Mouse (Mus musculus) mesoderm, embryonic 11.5 days (tissue): Measurements from ENCODE around the gene Esr1.

Experiments used
- DNase-seq: peaks from one replicate; pipeline ENCODE4 v3.0.0-alpha.2; 2012; ENCODE audit warnings: low read depth, low spot score

Esr1 gene

DNA sequence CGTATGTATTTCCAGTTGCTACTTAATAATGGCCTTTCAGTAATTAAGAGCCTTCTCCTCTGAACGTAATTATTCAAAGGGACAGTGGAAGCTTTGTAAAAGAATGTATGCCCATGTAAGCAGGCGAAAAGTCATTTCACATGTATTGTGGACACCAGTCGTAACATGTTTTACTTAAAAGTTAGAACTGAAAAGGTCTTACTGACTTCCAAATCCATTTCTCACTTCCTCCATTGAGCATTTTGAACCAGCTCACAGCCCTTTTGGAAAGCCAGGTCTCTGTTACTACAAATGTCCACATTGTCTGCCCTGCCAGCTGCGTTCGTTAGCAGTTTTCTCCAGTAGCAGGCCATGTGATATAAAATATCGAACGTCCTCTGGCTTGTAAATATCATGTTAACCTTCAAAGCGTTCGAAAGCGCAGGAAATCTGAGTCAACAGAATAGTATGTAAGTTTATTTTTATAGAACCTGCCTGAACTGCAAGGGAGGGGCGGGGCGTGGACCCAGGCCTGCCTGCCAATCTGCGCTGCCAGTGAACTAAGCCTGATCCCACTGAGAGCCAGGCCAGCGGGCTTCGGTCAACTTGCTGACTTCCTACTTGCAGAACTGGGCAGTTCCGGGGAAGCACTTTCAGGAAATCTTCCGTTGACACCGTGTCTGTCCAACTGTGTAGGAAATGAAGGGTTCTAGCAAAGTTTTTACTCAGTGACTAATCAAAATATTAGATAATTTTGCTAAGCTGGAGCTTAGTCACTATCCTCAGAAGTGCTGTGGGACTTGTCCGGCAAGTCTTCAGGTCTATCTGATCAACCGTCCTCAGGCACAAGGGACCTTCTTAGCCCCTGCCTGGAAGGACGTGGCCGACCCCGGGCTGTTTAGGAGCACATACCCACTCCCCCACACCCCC lies 9.5 kb downstream of the Esr1 start:
- DNase-seq = no peak

DNA sequence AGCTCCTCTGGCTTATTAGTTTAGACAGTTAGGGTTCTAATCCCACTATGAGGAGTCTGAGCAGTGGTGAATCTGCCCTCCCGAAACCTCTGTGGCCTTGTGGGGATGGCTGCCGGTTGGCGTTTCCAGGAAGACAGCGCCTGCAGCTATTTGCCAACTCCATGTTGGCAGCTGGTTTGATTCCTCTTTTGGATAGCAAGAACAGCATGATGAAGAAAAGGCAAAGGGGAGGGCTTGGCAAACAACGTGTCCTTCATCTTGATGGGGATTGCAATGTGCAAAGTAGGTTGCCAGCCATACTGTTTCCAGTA lies 10.1 kb downstream of the Esr1 start:
- no peak for DNase-seq

DNA sequence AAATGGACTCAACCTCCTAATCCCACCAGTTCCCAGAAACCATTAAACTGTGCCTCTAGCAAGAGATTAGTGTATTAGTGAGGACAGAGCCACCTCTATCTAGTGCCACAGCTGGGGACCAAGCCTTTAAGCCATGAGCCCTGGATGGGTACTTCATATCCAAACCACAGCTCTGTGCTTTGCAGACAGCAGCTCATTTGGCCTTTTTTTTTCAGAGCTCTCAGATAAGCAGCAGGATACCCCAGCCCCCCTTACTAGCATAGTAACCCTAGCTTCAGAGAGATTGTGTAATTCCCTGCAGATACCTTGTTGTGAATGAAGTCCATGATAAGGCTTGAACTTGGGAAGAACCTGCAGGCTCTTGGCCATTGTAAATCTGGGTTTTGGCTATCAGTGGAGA lies 11.9 kb downstream of the Esr1 start:
- no peak for DNase-seq

DNA sequence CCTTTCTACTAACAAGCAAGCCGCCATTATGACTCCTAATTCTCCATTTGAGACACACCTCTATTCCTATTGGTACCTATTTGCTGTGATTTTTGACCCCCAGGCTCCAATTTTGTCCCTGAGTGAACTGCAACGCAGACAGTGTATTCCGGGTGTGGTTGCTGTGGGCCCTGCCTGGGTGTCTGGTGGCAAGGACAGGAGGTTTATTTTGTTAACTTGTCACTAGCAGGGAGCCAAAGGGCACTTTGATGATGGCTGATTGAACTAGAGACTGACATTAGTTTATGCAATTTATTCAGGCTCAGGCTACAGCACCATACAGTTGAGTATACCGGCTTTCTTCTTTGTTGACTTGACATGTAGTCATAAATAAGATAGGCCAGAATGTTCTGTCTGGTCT lies 13.2 kb downstream of the Esr1 start:
- DNase-seq = no peak

DNA sequence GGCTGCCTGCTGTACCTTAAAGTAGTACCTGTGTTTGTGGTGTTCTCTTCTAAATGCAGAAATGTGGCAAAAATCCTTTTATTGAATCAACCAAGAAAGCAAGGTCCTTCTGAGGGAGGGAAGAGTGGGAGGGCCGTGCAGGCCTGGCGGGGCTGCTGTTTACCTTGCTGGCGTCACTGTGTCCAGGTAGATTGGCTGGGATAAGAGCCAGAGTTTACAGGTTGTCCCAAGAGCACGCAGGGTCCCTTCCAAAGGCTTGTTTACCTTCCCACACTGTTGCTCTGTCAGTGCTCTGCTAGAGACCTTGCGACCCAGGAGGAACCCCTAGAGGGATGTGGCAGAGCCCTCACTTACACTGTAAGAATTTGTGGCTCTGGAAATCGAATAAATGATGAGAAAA lies 13.9 kb downstream of the Esr1 start:
- DNase-seq = no peak

DNA sequence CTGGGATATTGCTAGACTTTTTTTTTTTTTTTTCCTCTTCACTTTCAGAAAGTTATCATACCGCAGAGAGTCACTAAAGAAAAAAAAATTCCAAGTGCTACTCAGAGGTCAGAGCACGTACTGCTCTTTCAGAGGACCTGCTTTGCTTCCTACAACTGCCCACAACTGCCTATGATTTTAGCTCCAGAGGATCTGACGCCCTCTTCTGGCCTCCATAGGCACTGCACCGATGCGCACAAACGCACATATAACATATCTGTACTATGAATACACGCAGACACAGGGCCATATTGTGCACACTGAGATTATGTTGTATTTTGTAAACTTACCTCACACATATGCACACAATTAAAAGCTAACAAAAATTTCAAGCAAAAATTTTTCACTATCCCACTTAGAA lies 15.0 kb downstream of the Esr1 start:
- DNase-seq = no peak

DNA sequence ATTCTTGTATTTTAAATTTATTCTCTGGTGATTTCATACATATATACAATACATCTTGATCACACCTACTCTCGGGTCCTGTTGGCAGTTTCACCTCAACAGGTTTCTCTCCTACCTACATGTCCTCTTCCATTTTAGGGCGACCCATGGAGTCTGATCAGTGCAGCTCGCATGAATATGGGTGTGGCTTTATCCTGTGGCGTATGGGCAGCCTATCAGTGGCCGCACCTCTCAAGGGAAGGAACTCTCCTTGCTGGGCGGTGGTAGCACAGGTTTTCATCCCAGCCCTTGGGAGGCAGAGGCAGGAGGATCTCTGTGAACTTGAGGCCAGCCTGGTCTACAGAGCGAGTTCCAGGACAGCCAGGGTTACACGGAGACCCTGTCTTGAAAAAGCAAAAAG lies 15.6 kb downstream of the Esr1 start:
- no peak for DNase-seq

DNA sequence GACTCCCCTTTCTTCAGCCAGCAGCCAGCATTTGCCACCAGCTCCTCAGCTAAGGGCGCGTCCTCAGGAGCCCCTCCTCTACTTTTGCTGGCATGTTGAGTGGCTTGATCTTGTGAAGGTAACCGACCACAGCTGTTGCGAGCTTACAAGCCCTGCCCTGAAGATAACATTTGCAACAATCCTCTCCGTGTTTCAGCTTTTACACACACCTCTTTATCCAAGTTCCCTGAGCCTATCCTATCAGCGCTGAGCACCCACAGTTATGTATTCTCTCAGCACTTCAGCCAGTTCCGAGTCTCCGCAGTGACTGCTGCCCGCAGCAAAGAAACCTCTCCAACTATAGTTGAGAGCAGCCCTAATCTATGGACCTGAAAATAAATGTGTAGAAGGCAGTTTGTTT lies 16.0 kb downstream of the Esr1 start:
- no peak for DNase-seq

DNA sequence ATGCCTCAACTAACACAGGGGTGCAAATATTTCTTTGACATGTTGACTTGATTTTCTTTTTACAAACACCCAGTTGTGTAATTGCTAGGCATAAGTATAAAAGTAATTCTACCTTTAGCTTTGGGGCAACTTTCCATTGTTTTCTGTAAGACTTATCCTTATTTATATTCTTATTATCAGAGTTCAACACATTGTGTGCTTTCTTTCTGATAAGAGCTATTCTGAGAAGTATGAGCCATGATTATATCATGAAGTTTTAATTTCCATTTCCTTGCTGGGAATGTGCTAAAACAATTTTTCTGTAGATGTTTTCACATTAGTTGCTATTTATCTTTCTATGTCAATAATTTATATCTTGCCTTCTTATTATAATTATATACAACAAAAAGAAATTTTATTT lies 17.9 kb downstream of the Esr1 start:
- DNase-seq = no peak

DNA sequence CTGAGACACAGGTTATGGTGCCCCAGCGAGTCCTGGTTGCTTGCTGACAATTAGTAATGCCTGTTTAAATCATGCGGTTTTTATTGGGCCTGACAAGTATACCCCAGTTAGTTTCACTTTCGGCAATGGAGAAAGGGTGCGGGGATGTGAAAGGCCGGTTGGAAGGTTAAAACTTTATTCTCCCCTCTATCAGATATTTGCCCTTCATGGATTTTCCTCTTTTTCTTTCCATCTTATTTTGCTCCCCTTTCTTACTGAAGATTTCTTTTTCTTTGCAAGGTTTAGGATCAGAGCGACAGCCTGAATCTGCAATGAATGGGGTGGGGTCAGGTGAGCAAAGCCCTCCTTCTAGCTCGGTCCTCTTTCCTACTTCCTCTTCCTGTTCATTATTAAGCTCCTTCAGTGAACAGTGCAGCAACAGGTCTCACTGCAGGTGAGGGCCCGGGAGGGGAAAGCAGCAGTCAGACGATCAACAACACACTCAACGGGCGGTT lies 20.9 kb downstream of the Esr1 start:
- DNase-seq = no peak

DNA sequence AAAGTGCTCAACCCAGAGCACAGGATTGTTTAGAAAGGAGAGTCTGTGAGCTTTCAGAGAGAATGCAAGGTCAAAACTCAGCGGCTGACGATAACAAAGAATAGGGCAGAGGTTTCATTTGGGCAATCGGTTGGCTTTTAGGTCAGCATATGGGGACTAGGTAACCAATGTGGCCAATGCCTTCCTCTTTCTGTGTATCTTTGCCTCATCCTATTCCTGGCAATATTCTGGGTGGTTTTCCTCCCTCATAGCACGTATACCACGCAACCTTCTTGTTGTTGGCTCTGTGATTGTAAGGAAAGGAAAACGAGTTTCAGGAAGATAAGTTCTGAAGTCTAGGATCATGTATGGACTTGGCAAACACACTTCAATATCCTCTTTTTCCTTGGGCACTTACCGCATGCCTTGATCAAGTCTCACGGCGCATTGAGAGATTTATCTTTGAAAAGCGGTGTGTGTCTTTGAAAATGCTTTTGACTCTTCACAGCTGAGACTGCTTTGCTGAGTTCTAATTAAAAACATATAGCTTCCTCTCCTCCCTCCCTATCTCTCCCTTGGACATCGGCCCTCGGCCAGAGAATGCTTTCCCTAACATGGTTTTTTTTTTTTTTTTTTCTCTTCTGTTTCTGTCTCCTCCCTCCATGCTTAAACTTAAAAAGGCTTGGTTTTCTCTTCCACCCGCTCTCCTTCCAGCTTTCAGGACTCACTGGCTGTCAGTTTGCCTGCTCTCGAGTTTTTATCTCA lies 22.1 kb downstream of the Esr1 start:
- DNase-seq = no peak

DNA sequence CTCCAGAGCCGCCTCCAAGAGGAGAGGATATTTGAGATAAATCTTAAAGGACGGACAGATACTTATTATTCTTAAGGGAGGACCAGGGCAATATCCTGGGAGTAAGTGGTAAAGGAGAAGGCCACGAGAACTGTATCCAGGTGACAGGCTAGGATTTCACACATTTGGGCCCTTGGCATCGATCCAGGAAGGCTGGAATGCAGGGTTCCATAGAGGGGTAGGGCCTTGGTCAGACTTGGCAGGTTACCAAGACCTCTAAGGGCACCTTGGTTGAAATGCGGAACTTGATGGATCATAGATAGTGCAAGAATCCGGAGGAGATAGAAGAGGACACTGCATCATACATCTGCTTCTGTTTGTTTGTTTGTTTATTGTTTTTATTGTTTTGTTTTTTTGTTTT lies 24.3 kb downstream of the Esr1 start:
- DNase-seq = no peak

DNA sequence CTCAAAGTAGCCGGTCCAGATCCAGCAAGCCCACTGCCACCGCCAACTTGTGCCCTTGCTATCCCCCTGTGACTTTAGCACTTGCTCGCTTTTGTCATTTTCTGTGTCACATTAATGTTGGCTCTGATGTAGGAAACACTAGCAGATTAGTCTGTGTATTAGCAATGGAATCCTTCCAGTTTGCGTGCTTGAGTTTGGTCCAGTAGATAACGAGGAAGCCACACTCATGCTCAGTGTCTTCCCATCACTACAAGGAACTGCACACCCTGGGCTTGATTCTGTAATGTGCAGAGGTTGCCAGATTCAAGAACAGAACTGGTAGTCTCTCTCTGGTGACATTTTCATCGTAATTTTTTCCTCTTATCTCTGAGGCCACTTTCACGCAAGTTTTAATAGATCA lies 34.7 kb downstream of the Esr1 start:
- no peak for DNase-seq

DNA sequence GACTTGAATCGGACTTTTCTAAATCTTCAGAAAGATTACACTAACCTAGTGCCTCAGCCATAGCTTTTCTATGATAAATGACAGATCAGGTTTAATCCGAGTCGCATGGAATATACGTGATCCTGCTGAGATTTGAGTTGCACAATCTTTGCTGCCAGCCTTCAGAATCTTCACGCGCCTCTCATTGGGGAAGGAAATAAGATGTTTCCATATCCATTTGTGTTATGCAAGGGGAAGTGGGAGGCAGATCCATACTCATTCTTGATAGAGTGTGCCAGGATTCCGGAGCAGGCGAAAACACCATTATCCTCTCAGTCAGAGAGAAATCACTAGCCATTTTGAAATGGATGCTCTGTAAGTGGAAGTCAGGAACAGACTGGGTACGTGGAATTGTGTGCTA lies 35.5 kb downstream of the Esr1 start:
- DNase-seq = no peak

DNA sequence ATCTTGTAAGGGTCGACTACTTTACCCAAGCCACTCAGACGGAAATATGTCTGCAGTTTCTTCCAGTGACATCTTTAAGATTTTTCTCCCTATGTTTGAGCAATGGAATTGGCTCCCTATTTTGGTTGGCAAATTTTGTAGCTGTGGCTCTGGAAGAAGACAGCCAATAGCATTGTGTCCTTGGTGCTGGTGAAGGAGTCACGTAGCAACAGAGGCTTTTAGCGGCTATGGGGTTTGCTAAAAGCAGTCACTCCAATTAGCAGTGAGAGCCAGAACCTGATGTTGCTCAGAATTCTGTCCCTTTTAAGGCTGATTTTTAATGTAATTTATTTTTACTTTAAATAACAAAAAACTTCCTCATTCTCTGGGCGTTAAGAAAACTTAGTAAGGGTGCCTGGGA lies 54.0 kb downstream of the Esr1 start:
- no peak for DNase-seq

DNA sequence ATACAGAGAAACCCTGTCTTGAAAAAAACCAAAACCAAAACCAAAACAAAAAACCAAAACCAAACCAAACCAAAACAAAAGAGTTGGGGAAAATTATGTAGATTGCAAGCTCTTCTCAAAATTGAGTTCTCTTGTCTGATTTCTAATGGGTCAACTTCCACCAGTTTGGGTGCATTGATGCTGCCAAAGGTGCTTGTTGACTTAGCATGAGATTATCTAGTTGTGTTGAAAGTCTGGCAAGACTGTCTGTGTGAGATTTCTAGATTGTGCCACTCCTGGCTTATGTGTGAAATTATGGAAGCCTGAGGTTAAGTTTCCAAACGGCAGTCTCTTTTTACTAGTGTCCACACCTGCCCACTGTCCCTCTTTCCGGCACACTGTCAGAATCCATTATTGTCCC lies 55.6 kb downstream of the Esr1 start:
- no peak for DNase-seq

DNA sequence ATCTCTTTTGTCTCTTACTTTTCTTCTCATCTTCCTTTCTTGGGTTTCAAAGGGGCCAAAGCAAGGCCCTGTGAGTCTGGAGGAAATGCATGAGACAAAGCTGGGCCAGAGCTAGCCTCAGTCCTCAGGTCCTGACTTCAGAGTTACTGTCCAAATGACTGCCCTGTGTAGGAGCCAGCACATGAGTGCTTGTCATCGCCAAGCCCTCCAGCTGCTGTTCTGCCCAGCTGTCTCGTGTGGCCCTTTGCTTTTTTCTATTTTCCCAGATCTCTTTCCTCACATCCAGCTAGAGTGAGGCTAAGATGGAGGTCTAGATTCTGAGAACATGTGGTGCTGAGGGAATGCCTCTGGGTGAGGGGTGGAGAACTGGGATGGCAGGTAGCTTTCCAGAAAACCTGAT lies 58.7 kb downstream of the Esr1 start:
- DNase-seq = no peak

DNA sequence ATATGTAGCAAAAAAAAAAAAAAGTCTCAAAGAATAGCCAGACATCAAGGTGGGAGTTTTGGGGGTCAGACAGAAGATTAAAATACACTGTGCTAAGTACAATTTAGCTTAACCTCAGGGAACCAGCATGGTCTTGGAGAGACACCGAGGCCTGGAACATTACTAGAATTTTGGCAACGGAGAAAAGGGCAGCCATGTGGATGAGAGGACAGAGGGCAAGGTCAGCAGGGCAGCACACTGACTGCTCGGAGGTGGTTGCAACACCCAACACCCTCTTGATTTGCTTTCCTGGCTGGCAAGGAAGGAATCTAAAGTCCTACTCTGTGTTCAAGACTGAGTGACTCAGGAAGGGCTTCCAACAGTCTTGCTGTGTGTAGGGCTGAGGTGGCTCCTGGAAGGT lies 60.5 kb downstream of the Esr1 start:
- no peak for DNase-seq

DNA sequence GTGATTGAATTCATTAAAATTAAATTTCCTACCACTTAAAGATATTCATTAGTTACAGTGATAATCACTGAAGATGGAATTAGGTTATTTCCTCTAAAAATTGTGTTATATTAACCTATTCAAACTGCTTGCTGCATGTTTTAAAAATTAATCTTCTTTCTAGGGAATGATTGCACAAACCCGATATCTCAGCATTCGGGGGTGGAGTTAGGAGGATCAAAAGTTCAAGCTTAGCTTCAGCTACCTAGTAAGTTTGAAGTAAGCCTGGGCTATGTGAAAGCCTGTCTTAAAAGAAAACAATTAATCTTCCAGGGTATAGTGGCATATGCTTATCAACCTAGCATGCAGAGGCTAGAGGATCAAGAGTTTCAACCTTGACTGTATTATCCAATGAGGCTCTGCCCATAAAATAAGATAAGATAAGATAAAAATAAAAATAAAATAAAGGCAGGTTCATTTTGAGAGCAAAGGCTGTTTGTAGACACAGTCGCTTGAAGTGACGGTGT lies 62.0 kb downstream of the Esr1 start:
- DNase-seq = no peak

DNA sequence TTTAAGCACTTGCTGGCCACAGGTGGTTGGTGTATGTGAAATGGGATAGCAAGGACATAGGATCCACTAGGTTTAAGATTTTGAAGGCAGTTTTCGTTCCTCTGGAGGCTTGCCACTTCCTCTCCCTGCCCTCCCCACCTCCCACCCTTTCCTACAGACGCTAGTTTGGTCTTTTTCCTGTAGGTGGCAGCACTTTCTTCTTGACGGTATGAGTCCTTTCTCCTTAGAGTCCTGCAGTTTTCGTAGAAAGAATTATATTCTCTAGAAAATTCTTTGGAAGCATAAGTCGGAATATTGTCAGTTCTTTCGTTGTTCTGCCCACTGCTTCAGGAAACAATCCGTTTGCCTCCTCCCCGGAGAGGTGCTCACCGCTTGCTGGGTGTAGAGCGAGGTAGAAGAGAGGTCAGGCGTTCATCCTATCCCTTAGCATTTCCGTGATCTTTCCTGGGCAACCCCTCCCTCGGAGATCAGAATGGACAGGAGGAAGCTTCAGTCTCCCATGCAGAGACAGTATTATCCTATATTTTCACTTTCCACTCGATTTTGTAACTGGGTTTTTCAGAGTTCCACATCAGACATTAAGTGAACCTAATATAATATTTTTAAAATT lies 63.7 kb downstream of the Esr1 start:
- peak; percentile 23 for DNase-seq

DNA sequence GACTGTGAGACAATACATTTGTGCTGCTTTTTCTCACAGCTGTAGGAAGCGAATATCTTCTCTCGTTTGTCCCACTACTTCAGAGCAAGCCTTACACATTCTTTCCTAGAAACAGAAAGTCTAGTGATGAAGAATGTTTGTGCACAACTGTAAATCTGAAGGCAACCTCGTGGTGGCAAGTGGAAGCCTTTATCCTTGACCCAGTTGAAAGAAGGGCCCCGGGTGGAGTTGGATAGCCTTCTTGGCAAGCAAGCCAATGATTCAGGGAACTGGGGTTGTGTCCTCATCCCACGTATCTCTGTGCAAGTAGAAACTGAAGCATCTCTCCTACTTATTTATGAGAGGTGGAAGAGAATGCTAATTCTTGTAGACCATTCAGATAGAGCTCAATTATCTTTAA lies 71.7 kb downstream of the Esr1 start:
- no peak for DNase-seq

DNA sequence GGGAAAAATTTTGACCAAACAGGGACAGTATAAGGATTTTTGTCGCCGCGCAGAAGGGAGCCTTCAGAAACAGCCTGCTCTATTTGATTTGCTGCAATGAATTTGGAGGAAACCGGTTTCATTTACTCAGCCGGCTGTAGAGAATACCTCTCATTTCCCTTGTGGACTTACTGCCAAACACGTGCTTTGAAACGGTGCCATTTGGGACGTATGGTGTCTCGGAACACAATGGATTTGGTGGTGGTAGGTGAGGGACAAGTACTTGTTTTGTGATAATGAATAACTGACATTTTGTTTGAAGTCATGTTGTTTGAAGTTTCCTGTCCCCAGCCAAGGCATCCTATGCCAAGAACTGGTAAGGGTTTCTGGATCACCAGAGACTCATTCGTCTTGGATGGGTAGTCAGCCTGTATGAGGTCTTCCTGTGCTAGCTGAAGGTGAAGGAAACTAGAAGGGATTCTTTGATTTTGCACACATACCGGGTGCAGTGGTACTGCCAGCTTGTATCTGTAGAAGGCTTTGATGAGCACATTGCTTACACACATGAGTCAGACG lies 72.4 kb downstream of the Esr1 start:
- no peak for DNase-seq
